Mouse (Mus musculus): ENCODE results near the gene Gpkow. TPM values are rescaled to one million over a fixed set of nuclear protein-coding genes. Genes with fewer than 3 reads are reported as not detected.

Gpkow gene
- total and polyA plus RNA-seq, 3 experiments, result 9.3 to 32.2 (median 14.6) TPM

DNA sequence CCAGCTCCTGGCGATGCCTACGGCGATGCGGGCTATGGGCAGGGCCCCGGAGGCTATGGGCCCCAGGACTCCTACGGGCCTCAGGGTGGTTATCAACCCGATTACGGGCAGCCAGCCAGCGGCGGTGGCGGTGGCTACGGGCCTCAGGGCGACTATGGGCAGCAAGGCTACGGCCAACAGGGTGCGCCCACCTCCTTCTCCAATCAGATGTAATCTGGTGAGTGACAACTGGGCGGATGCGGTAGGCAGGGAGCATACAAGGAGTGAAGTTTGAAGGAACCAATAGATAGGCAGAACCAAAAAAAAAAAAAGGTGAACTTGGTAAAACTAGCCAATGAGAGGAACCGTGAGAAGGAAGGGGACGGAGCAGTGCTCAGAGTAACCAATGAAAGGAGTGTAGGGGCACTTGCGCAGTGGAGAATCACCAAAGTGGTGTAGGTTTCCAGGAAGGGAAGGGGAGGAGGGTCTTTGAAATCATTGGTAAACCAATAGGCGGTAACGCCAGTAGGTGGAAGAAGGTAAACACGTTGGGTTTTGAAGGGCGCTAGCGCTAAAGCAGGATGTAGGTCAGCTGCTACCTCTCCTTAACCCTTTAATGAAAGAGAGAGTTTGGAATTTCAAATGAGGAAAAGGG lies 48.1 kb upstream of the Gpkow start:
- TF ChIP-seq POLR2A (IDR thresholded peaks at IDR 0.05; ENCODE audit: low read depth, low read length) (peak; percentile 68), MAX (IDR thresholded peaks at IDR 0.05; ENCODE audit: low read length) (no peak; the same call in 1 of the 2 replicates), ZMIZ1 (IDR thresholded peaks at IDR 0.05; ENCODE audit: low read depth, low read length) (0 out of 2 replicates have a peak, but pooled peaks have one; percentile 25), CTCF (conservative IDR thresholded peaks at IDR 0.05 in 1 of 2, IDR thresholded peaks at IDR 0.05 in 1 of 2; ENCODE audit: low read depth in 2 of 2, low read length in 2 of 2) (peak in 1 of 2 experiments; percentile 63; a peak in 2 of 4 replicates), TCF12 (IDR thresholded peaks at IDR 0.05; ENCODE audit: low read depth, low read length) (no peak; the same call in 1 of the 2 replicates), PAX5 (IDR thresholded peaks at IDR 0.05; ENCODE audit: low read length) (no peak), ZNF384 (IDR thresholded peaks at IDR 0.05; ENCODE audit: low read depth, low read length) (peak; percentile 100), POLR2AphosphoS2 (IDR thresholded peaks at IDR 0.05; ENCODE audit: low read depth, low read length) (no peak), MAZ (IDR thresholded peaks at IDR 0.05; ENCODE audit: low read depth, low read length) (no peak), EP300 (IDR thresholded peaks at IDR 0.05; ENCODE audit: low read length) (no peak), SMC3 (IDR thresholded peaks at IDR 0.05; ENCODE audit: low read depth, low read length) (peak; percentile 50), MXI1 (IDR thresholded peaks at IDR 0.05; ENCODE audit: low read depth, low read length) (no peak; the same call in 1 of the 2 replicates), TBP (conservative IDR thresholded peaks at IDR 0.05; ENCODE audit: low read depth, low read length) (peak; percentile 78; the same call in 1 of the 2 replicates), NRF1 (IDR thresholded peaks at IDR 0.05; ENCODE audit: low read depth, low read length) (peak; percentile 91), USF1 (IDR thresholded peaks at IDR 0.05; ENCODE audit: low read depth, low read length) (no peak), ELF1 (IDR thresholded peaks at IDR 0.05; ENCODE audit: low read depth, low read length) (peak; percentile 92), SIN3A (IDR thresholded peaks at IDR 0.05; ENCODE audit: low read length) (peak; percentile 61; the same call in 1 of the 2 replicates), NELFE (IDR thresholded peaks at IDR 0.05; ENCODE audit: low read depth, low read length) (peak; percentile 42; the same call in 1 of the 2 replicates), USF2 (conservative IDR thresholded peaks at IDR 0.05; ENCODE audit: low read depth, low read length) (no peak), CHD2 (IDR thresholded peaks at IDR 0.05; ENCODE audit: low read length) (peak; percentile 95), E2F4 (IDR thresholded peaks at IDR 0.05; ENCODE audit: insufficient replicate concordance, low read depth, low read length) (no peak), HCFC1 (IDR thresholded peaks at IDR 0.05; ENCODE audit: low read depth, low read length) (peak; percentile 76), KAT2A (IDR thresholded peaks at IDR 0.05; ENCODE audit: insufficient replicate concordance, low read length) (peak; percentile 75; the same call in 1 of the 2 replicates), MYC (IDR thresholded peaks at IDR 0.05; ENCODE audit: low read depth, low read length) (peak; percentile 41; the same call in 1 of the 2 replicates), UBTF (IDR thresholded peaks at IDR 0.05; ENCODE audit: low read depth, low read length) (peak; percentile 78; the same call in 1 of the 2 replicates), ZKSCAN1 (IDR thresholded peaks at IDR 0.05; ENCODE audit: borderline replicate concordance, low read depth, low read length) (no peak; the same call in 1 of the 2 replicates), RAD21 (IDR thresholded peaks at IDR 0.05; ENCODE audit: low read depth, low read length) (peak; percentile 40)
- no peaks in the 10 kb centered on the region for H3K36me3 ChIP-seq (replicated peaks in 1 of 2; ENCODE audit: control insufficient read depth in 1 of 2, insufficient read depth in 1 of 2, low read length in 1 of 2)
- H3K27ac ChIP-seq (ENCODE audit: insufficient read depth, low read depth), result peak overlapping the region; percentile 75
- dilution Hi-C loops (cut with MboI; ENCODE audit: extremely low pct_ligation_motif_present, extremely low pct_unique_long_range_greater_than_20kb, low sequenced_read_pairs) (no loop called here), in situ Hi-C loops (cut with MboI; ENCODE audit: low pct_ligation_motif_present, low pct_unique_long_range_greater_than_20kb, low sequenced_read_pairs) (no loop called here)
- H3K27me3 ChIP-seq (replicated peaks), result no peaks in the 10 kb centered on the region
- H3K4me1 ChIP-seq (ENCODE audit: control insufficient read depth in 1 of 2, insufficient read depth in 2 of 2), result peaks cover 3 to 15% of the 10 kb centered on the region in 2 experiments; a peak in 3 of 4 replicates
- H3K79me2 ChIP-seq (replicated peaks; ENCODE audit: control insufficient read depth, extremely low read depth, insufficient read depth, poor library complexity, severe bottlenecking), result no peaks in the 10 kb centered on the region
- H3K4me2 ChIP-seq (ENCODE audit: insufficient read depth, low read depth, poor library complexity, severe bottlenecking), result peak overlapping the region; percentile 51
- H3K9me3 ChIP-seq (replicated peaks; ENCODE audit: low read length), result no peaks in the 10 kb centered on the region
- peak overlapping the region; percentile 47 to 70 (median 58) for H3K4me3 ChIP-seq (replicated peaks in 1 of 3; ENCODE audit: low read depth in 2 of 3, low read length in 2 of 3, poor library complexity in 1 of 3)
- DNase-seq (ENCODE audit: extremely low read depth), result peak; percentile 93
- H3K9ac ChIP-seq (ENCODE audit: insufficient read depth, low read depth), result peak overlapping the region; percentile 88

Measured in CH12.LX (cell line).